Mouse (Mus musculus) gastrocnemius, postnatal 4 days (tissue): Measurements from ENCODE around the gene Zcwpw1. TPM values are rescaled to one million over a fixed set of nuclear protein-coding genes. Genes with fewer than 3 reads are reported as not detected.

Experiments used
- DNase-seq, 2 experiments: peaks; one replicate each; pipeline ENCODE4 v3.0.0; 2021 to 2022; ENCODE audit warnings: low spot score in 2 of 2, mixed read lengths in 2 of 2
- total RNA-seq, 2 experiments: library from RNA; stranded (reverse); gene quantifications; 2 replicates each; pipeline ENCODE4 v1.2.3; 2021

Gene Zcwpw1
- total RNA-seq, 2 experiments from 2014 or later = 4.3 to 5.6 TPM

- DNase-seq = no peak
These were observed 4.6 kb upstream of the Zcwpw1 start for GRCm38 (mm10) chr5:137782776-137783522.

GRCm38 (mm10) chr5:137783901-137784540 is 3.6 kb upstream of the Zcwpw1 start:
- DNase-seq = no peak

- no peak for DNase-seq
These were observed 3.1 kb upstream of the Zcwpw1 start for GRCm38 (mm10) chr5:137784546-137784945.

GRCm38 (mm10) chr5:137785164-137786031 is 2.2 kb upstream of the Zcwpw1 start:
- DNase-seq = peak; percentile 55 to 65

GRCm38 (mm10) chr5:137786109-137786942 is 1.3 kb upstream of the Zcwpw1 start:
- peak; percentile 99 for DNase-seq

GRCm38 (mm10) chr5:137788171-137788570 is 573 bp downstream of the Zcwpw1 start:
- no peak for DNase-seq

GRCm38 (mm10) chr5:137788946-137789531 is 1.4 kb downstream of the Zcwpw1 start:
- no peak for DNase-seq

- no peak for DNase-seq
These were observed 4.0 kb downstream of the Zcwpw1 start for GRCm38 (mm10) chr5:137791553-137791952.

- DNase-seq = no peak
These were observed 9.0 kb downstream of the Zcwpw1 start for GRCm38 (mm10) chr5:137796606-137797005.

- no peak for DNase-seq
These were observed 13.3 kb downstream of the Zcwpw1 start for GRCm38 (mm10) chr5:137800917-137801316.

GRCm38 (mm10) chr5:137806158-137806557 is 18.6 kb downstream of the Zcwpw1 start:
- DNase-seq = no peak

- DNase-seq = no peak
These were observed 20.7 kb downstream of the Zcwpw1 start for GRCm38 (mm10) chr5:137808316-137808715.

- no peak for DNase-seq
These were observed 30.0 kb downstream of the Zcwpw1 start for GRCm38 (mm10) chr5:137817466-137818222.

GRCm38 (mm10) chr5:137822126-137822525 is 34.5 kb downstream of the Zcwpw1 start:
- no peak for DNase-seq

- peak in 1 of 2 experiments; percentile 11 for DNase-seq
These were observed 35.0 kb downstream of the Zcwpw1 start for GRCm38 (mm10) chr5:137822602-137823001.

- DNase-seq = peak in 1 of 2 experiments; percentile 7
These were observed 36.0 kb downstream of the Zcwpw1 start for GRCm38 (mm10) chr5:137823455-137824045.

GRCm38 (mm10) chr5:137825030-137825429 is 37.4 kb downstream of the Zcwpw1 start:
- DNase-seq = peak in 1 of 2 experiments; percentile 7

- DNase-seq = peak in 1 of 2 experiments; percentile 12
These were observed 38.4 kb downstream of the Zcwpw1 start for GRCm38 (mm10) chr5:137825971-137826370.

- peak in 1 of 2 experiments; percentile 12 for DNase-seq
These were observed 38.8 kb downstream of the Zcwpw1 start for GRCm38 (mm10) chr5:137826421-137826820.
